Mouse (Mus musculus): ENCODE results near the gene Socs4. TPM values are rescaled to one million over a fixed set of nuclear protein-coding genes. Genes with fewer than 3 reads are reported as not detected.
"Not testable (repeated sequence)": the region's sequence is repeated elsewhere in the genome, so short reads cannot be mapped to it uniquely, and the experiment has no call there.

Socs4 gene
- polyA plus RNA-seq, 1 experiment from 2014 or later: 3.8 TPM

- Histone ChIP-seq H3K4me1 (no peaks in the 10 kb centered on the region), H3K27me3 (no peaks in the 10 kb centered on the region), H3K9me3 (no peaks in the 10 kb centered on the region), H3K4me2 (no peak overlapping the region), H3K36me3 (peaks cover 59% of the 10 kb centered on the region), H3K9ac (no peak overlapping the region), H3K4me3 (no peak overlapping the region), H3K27ac (no peak overlapping the region)
- no peak for ATAC-seq (ENCODE audit: borderline replicate concordance, extremely low read depth, low FRiP score, low TSS enrichment)
- 93% methylated on average over 18 of the region's 18 CpGs for WGBS
Measured at GRCm38 (mm10) chr14:47310342-47311181, 33.8 kb downstream of the Socs4 start.

- no peaks in the 10 kb centered on the region for H3K9me3 ChIP-seq
Measured at GRCm38 (mm10) chr14:47319362-47319761, 42.6 kb downstream of the Socs4 start.

GRCm38 (mm10) chr14:47321581-47321980, 44.9 kb downstream of the Socs4 start:
- not testable (repeated sequence) for H3K9ac ChIP-seq; H3K4me1 ChIP-seq; H3K4me3 ChIP-seq; H3K4me2 ChIP-seq; H3K27me3 ChIP-seq; H3K9me3 ChIP-seq; ATAC-seq (ENCODE audit: borderline replicate concordance, extremely low read depth, low FRiP score, low TSS enrichment); H3K27ac ChIP-seq
- WGBS: 92% methylated on average over 6 of the region's 8 CpGs
- peaks cover 48% of the 10 kb centered on the region for H3K36me3 ChIP-seq

More at GRCm38 (mm10) chr14:47319362-47319761, 42.6 kb downstream of the Socs4 start:
- Histone ChIP-seq H3K36me3 (peaks cover 61% of the 10 kb centered on the region), H3K9ac (no peak overlapping the region), H3K27me3 (no peaks in the 10 kb centered on the region), H3K27ac (no peak overlapping the region), H3K4me2 (no peak overlapping the region), H3K4me3 (no peak overlapping the region), H3K4me1 (no peaks in the 10 kb centered on the region)
- 84% methylated on average over 5 of the region's 5 CpGs for WGBS
- ATAC-seq (ENCODE audit: borderline replicate concordance, extremely low read depth, low FRiP score, low TSS enrichment): no peak

- no peaks in the 10 kb centered on the region for H3K9me3 ChIP-seq
- no peak for ATAC-seq (ENCODE audit: borderline replicate concordance, extremely low read depth, low FRiP score, low TSS enrichment)
- no peak overlapping the region for H3K4me3 ChIP-seq
- WGBS: 76% methylated on average over 9 of the region's 9 CpGs
- no peak overlapping the region for H3K4me2 ChIP-seq
- H3K27ac ChIP-seq: no peak overlapping the region
- no peak overlapping the region for H3K9ac ChIP-seq
- H3K27me3 ChIP-seq: no peaks in the 10 kb centered on the region
- H3K36me3 ChIP-seq: peaks cover 16% of the 10 kb centered on the region; the same call in 1 of the 2 replicates
- no peaks in the 10 kb centered on the region for H3K4me1 ChIP-seq
Measured at GRCm38 (mm10) chr14:47325965-47326761, 49.4 kb downstream of the Socs4 start.

- H3K4me1 ChIP-seq: no peaks in the 10 kb centered on the region
- H3K27ac ChIP-seq: no peak overlapping the region
- peaks cover 14% of the 10 kb centered on the region; the same call in 1 of the 2 replicates for H3K36me3 ChIP-seq
- WGBS: 90% methylated on average over 5 of the region's 5 CpGs
- no peak overlapping the region for H3K4me2 ChIP-seq
- no peaks in the 10 kb centered on the region for H3K9me3 ChIP-seq
- no peaks in the 10 kb centered on the region for H3K27me3 ChIP-seq
- H3K9ac ChIP-seq: no peak overlapping the region
- H3K4me3 ChIP-seq: no peak overlapping the region
- no peak for ATAC-seq (ENCODE audit: borderline replicate concordance, extremely low read depth, low FRiP score, low TSS enrichment)
Measured at GRCm38 (mm10) chr14:47327347-47327746, 50.6 kb downstream of the Socs4 start.

GRCm38 (mm10) chr14:47331920-47332319, 55.2 kb downstream of the Socs4 start:
- H3K4me3 ChIP-seq: no peak overlapping the region
- H3K36me3 ChIP-seq: no peaks in the 10 kb centered on the region
- no peaks in the 10 kb centered on the region for H3K4me1 ChIP-seq
- no peak overlapping the region for H3K4me2 ChIP-seq
- H3K9me3 ChIP-seq: no peaks in the 10 kb centered on the region
- no peak for ATAC-seq (ENCODE audit: borderline replicate concordance, extremely low read depth, low FRiP score, low TSS enrichment)
- no peak overlapping the region for H3K9ac ChIP-seq
- WGBS: 51% methylated on average over 5 of the region's 5 CpGs
- H3K27ac ChIP-seq: no peak overlapping the region
- no peaks in the 10 kb centered on the region for H3K27me3 ChIP-seq

GRCm38 (mm10) chr14:47334819-47335218, 58.1 kb downstream of the Socs4 start:
- Histone ChIP-seq H3K27me3 (no peaks in the 10 kb centered on the region), H3K27ac (no peak overlapping the region), H3K4me1 (no peaks in the 10 kb centered on the region), H3K36me3 (no peaks in the 10 kb centered on the region), H3K9me3 (no peaks in the 10 kb centered on the region), H3K9ac (no peak overlapping the region), H3K4me3 (no peak overlapping the region), H3K4me2 (no peak overlapping the region)
- ATAC-seq (ENCODE audit: borderline replicate concordance, extremely low read depth, low FRiP score, low TSS enrichment): no peak
- WGBS: 80% methylated on average over 4 of the region's 4 CpGs

- H3K4me1 ChIP-seq: no peaks in the 10 kb centered on the region
- no peaks in the 10 kb centered on the region for H3K36me3 ChIP-seq
- WGBS: 72% methylated on average over 3 of the region's 3 CpGs
- no peaks in the 10 kb centered on the region for H3K9me3 ChIP-seq
- no peak overlapping the region for H3K9ac ChIP-seq
- no peak overlapping the region for H3K4me2 ChIP-seq
- no peak overlapping the region for H3K27ac ChIP-seq
- no peak overlapping the region for H3K4me3 ChIP-seq
- ATAC-seq (ENCODE audit: borderline replicate concordance, extremely low read depth, low FRiP score, low TSS enrichment): no peak
- no peaks in the 10 kb centered on the region for H3K27me3 ChIP-seq
Measured at GRCm38 (mm10) chr14:47335300-47335699, 58.6 kb downstream of the Socs4 start.

GRCm38 (mm10) chr14:47340231-47340925, 63.6 kb downstream of the Socs4 start:
- WGBS: 72% methylated on average over 10 of the region's 10 CpGs

GRCm38 (mm10) chr14:47341811-47342291, 65.1 kb downstream of the Socs4 start:
- Histone ChIP-seq H3K4me1 (no peaks in the 10 kb centered on the region), H3K4me3 (no peak overlapping the region), H3K27me3 (no peaks in the 10 kb centered on the region), H3K36me3 (no peaks in the 10 kb centered on the region), H3K27ac (no peak overlapping the region), H3K4me2 (no peak overlapping the region), H3K9me3 (no peaks in the 10 kb centered on the region), H3K9ac (no peak overlapping the region)
- 66% methylated on average over 4 of the region's 4 CpGs for WGBS
- no peak for ATAC-seq (ENCODE audit: borderline replicate concordance, extremely low read depth, low FRiP score, low TSS enrichment)

More at GRCm38 (mm10) chr14:47340231-47340925, 63.6 kb downstream of the Socs4 start:
- no peaks in the 10 kb centered on the region for H3K9me3 ChIP-seq
- ATAC-seq (ENCODE audit: borderline replicate concordance, extremely low read depth, low FRiP score, low TSS enrichment): no peak
- no peak overlapping the region for H3K4me3 ChIP-seq
- H3K27ac ChIP-seq: no peak overlapping the region
- H3K36me3 ChIP-seq: no peaks in the 10 kb centered on the region
- H3K4me2 ChIP-seq: no peak overlapping the region
- no peaks in the 10 kb centered on the region for H3K4me1 ChIP-seq
- H3K27me3 ChIP-seq: no peaks in the 10 kb centered on the region
- H3K9ac ChIP-seq: no peak overlapping the region

Data from lung, embryonic 15.5 days (tissue).